Mouse (Mus musculus) gonadal fat pad, adult 2 months (tissue): ENCODE data around the gene Spatc1l. TPM values are rescaled to one million over a fixed set of nuclear protein-coding genes. Genes with fewer than 3 reads are reported as not detected.

Experiments used
- DNase-seq: peaks from one replicate; pipeline ENCODE4 v3.0.0-alpha.2; 2012; ENCODE audit warnings: low read depth
- polyA plus RNA-seq: library from polyadenylated mRNA; depleted of rRNA; stranded (reverse); fragments of >200 nt; gene quantifications from 2 replicates; pipeline ENCODE4 v1.2.3, GENCODE M21; 2012; rRNA removed

Spatc1l gene
- polyA plus RNA-seq = 0.53 and 1.2 TPM in 2 replicates

GRCm38 (mm10) chr10:76561972-76562371 lies at the start of gene Spatc1l:
Gene Spatc1l, plus strand, starts transcription at chr10:76562272.
- no peak for DNase-seq

GRCm38 (mm10) chr10:76512965-76513583 lies 49.0 kb upstream of the Spatc1l start:
- no peak for DNase-seq

GRCm38 (mm10) chr10:76530922-76531321 lies 31.1 kb upstream of the Spatc1l start:
- DNase-seq = no peak

GRCm38 (mm10) chr10:76531375-76531774 lies 30.7 kb upstream of the Spatc1l start, which contains the start of gene Lss:
Gene Lss, plus strand, starts transcription at chr10:76531588.
- no peak for DNase-seq

GRCm38 (mm10) chr10:76531828-76532227 lies 30.2 kb upstream of the Spatc1l start:
- no peak for DNase-seq

- no peak for DNase-seq
These were observed 26.5 kb upstream of the Spatc1l start for GRCm38 (mm10) chr10:76535526-76535925.

- DNase-seq = peak; percentile 96
These were observed 24.5 kb upstream of the Spatc1l start for GRCm38 (mm10) chr10:76537619-76538018.

GRCm38 (mm10) chr10:76541336-76542085 lies 20.6 kb upstream of the Spatc1l start:
- no peak for DNase-seq

- no peak for DNase-seq
These were observed 19.3 kb upstream of the Spatc1l start for GRCm38 (mm10) chr10:76542636-76543375.

GRCm38 (mm10) chr10:76546566-76546965 lies 15.5 kb upstream of the Spatc1l start:
- DNase-seq = no peak

GRCm38 (mm10) chr10:76548218-76548617 lies 13.9 kb upstream of the Spatc1l start:
- no peak for DNase-seq

GRCm38 (mm10) chr10:76550458-76550857 lies 11.6 kb upstream of the Spatc1l start:
- DNase-seq = no peak

- no peak for DNase-seq
These were observed 10.5 kb upstream of the Spatc1l start for GRCm38 (mm10) chr10:76551556-76551955.

GRCm38 (mm10) chr10:76554061-76554460 lies 8.0 kb upstream of the Spatc1l start:
- DNase-seq = no peak

GRCm38 (mm10) chr10:76569996-76570685 lies 8.1 kb downstream of the Spatc1l start:
- no peak for DNase-seq

GRCm38 (mm10) chr10:76571070-76571469 lies 9.0 kb downstream of the Spatc1l start:
- no peak for DNase-seq

GRCm38 (mm10) chr10:76572151-76572550 lies 10.1 kb downstream of the Spatc1l start:
- no peak for DNase-seq

GRCm38 (mm10) chr10:76575374-76575773 lies 13.3 kb downstream of the Spatc1l start, which contains the start of gene Ftcd:
Gene Ftcd, plus strand, starts transcription at chr10:76575648.
- no peak for DNase-seq

GRCm38 (mm10) chr10:76576920-76577319 lies 14.8 kb downstream of the Spatc1l start:
- no peak for DNase-seq

GRCm38 (mm10) chr10:76584138-76584537 lies 22.1 kb downstream of the Spatc1l start:
- no peak for DNase-seq

- DNase-seq = no peak
These were observed 24.1 kb downstream of the Spatc1l start for GRCm38 (mm10) chr10:76586190-76586589.

- DNase-seq = no peak
These were observed 28.1 kb downstream of the Spatc1l start for GRCm38 (mm10) chr10:76590197-76590596.
